ENCODE assay signal across 9 mouse cellular contexts in genomic region chr7:12421741-12422140, GRCm38 (mm10). TPM values are rescaled to one million over a fixed set of nuclear protein-coding genes. Genes with fewer than 3 reads are reported as not detected.
DNase-seq lines count a peak whose midpoint lies in the region; ATAC-seq and TF ChIP-seq lines count a peak whose summit lies in the region.
"Had no signal": no experiment of that assay in that cellular context is flagged by ENCODE, and none has a peak within 500 bp of the region (broad histone marks: within the 10 kb centered on the region; RNA-seq: fewer than 3 reads in every experiment).

No protein-coding gene starts in this region.

- no peak for ATAC-seq in heart, embryonic 12.5 days (ENCODE audit: insufficient number of reproducible peaks, low FRiP score)
- ATAC-seq in forebrain, embryonic 12.5 days (ENCODE audit: low FRiP score), result no peak
- no peak for ATAC-seq in liver, embryonic 13.5 days (ENCODE audit: low read depth)

- no peak for TF ChIP-seq CTCF in ES-Bruce4 (IDR thresholded peaks at IDR 0.05; ENCODE audit: low read depth, low read length)

- H3K4me1 ChIP-seq in heart, embryonic 12.5 days (replicated peaks), result peaks cover 7% of the 10 kb centered on the region; the same call in 1 of the 2 replicates
- no peaks in the 10 kb centered on the region for H3K4me1 ChIP-seq in ES-Bruce4 (ENCODE audit: control insufficient read depth, insufficient read depth, low read length)
- H3K4me1 ChIP-seq in forebrain, embryonic 12.5 days, result peaks cover 9% of the 10 kb centered on the region
- peaks cover 9% of the 10 kb centered on the region for H3K4me1 ChIP-seq in liver, embryonic 13.5 days (replicated peaks)

- no peaks in the 10 kb centered on the region for H3K9me3 ChIP-seq in heart, embryonic 12.5 days (replicated peaks)
- H3K9me3 ChIP-seq in ES-Bruce4 (replicated peaks; ENCODE audit: control insufficient read depth, insufficient read depth, low read length, poor library complexity, severe bottlenecking), result no peaks in the 10 kb centered on the region
- no peaks in the 10 kb centered on the region for H3K9me3 ChIP-seq in forebrain, embryonic 12.5 days
- H3K9me3 ChIP-seq in liver, embryonic 13.5 days (replicated peaks), result no peaks in the 10 kb centered on the region

- no peaks in the 10 kb centered on the region for H3K27me3 ChIP-seq in heart, embryonic 12.5 days (replicated peaks)
- H3K27me3 ChIP-seq in ES-Bruce4 (ENCODE audit: control insufficient read depth, insufficient read depth, low read length, poor library complexity, severe bottlenecking), result no peaks in the 10 kb centered on the region
- no peaks in the 10 kb centered on the region for H3K27me3 ChIP-seq in forebrain, embryonic 12.5 days
- no peaks in the 10 kb centered on the region for H3K27me3 ChIP-seq in liver, embryonic 13.5 days

- H3K4me3 ChIP-seq in heart, embryonic 12.5 days, result peak overlapping the region; percentile 56
- H3K4me3 ChIP-seq in ES-Bruce4 (ENCODE audit: low read depth, low read length), result peak overlapping the region; percentile 98; the same call in 1 of the 2 replicates
- H3K4me3 ChIP-seq in forebrain, embryonic 12.5 days (replicated peaks), result peak overlapping the region; percentile 55
- H3K4me3 ChIP-seq in liver, embryonic 13.5 days (replicated peaks), result peak overlapping the region; percentile 61

- TF ChIP-seq POLR2A in ES-Bruce4 (IDR thresholded peaks at IDR 0.05; ENCODE audit: insufficient read depth, low read length), result no peak

- peaks cover 20% of the 10 kb centered on the region for H3K36me3 ChIP-seq in heart, embryonic 12.5 days
- H3K36me3 ChIP-seq in ES-Bruce4 (ENCODE audit: control insufficient read depth, insufficient read depth, low read length, poor library complexity, severe bottlenecking), result no peaks in the 10 kb centered on the region
- peaks cover 11% of the 10 kb centered on the region for H3K36me3 ChIP-seq in forebrain, embryonic 12.5 days (replicated peaks)
- H3K36me3 ChIP-seq in liver, embryonic 13.5 days, result peaks cover 3% of the 10 kb centered on the region

- no peak for DNase-seq in heart, adult 8-10 months (ENCODE audit: low spot score)
- DNase-seq in liver, embryonic 13.5 days, result no peak
- no peak for DNase-seq in frontal cortex, postnatal 14 days (ENCODE audit: low spot score in 2 of 2)
- no peak for DNase-seq in lung, postnatal 36 days
- no peak for DNase-seq in frontal cortex, postnatal 10 days (ENCODE audit: low spot score in 2 of 2)

- peak overlapping the region; percentile 78 for H3K4me2 ChIP-seq in heart, embryonic 12.5 days
- peak overlapping the region; percentile 67 for H3K4me2 ChIP-seq in forebrain, embryonic 12.5 days
- peak overlapping the region; percentile 70 for H3K4me2 ChIP-seq in liver, embryonic 13.5 days

- 60% methylated on average over 5 of the region's 5 CpGs for WGBS in heart, embryonic 12.5 days
- WGBS in forebrain, embryonic 12.5 days, result 59% methylated on average over 5 of the region's 5 CpGs
- WGBS in liver, embryonic 13.5 days (ENCODE audit: insufficient replicate concordance), result 49% methylated on average over 5 of the region's 5 CpGs

- no peak overlapping the region; the same call in 1 of the 2 replicates for H3K27ac ChIP-seq in heart, embryonic 12.5 days (ENCODE audit: poor library complexity, severe bottlenecking)
- H3K27ac ChIP-seq in ES-Bruce4 (ENCODE audit: insufficient read depth, low read length), result no peak overlapping the region
- H3K27ac ChIP-seq in forebrain, embryonic 12.5 days, result no peak overlapping the region
- H3K27ac ChIP-seq in liver, embryonic 13.5 days, result no peak overlapping the region

- H3K9ac ChIP-seq in heart, embryonic 12.5 days, result peak overlapping the region; percentile 72
- peak overlapping the region; percentile 68 for H3K9ac ChIP-seq in ES-Bruce4 (ENCODE audit: low read depth, poor library complexity, severe bottlenecking)
- H3K9ac ChIP-seq in forebrain, embryonic 12.5 days, result peak overlapping the region; percentile 72
- peak overlapping the region; percentile 71 for H3K9ac ChIP-seq in liver, embryonic 13.5 days

- no peak for TF ChIP-seq EP300 in ES-Bruce4 (IDR thresholded peaks at IDR 0.05; ENCODE audit: insufficient read depth, low read depth, low read length)

RNA-seq across cellular contexts. Expression of gene Zfp551, which starts 0.8 kb away (rescaled TPM):
- 2.7 and 2.8 TPM in 2 replicates for polyA plus RNA-seq in heart, embryonic 12.5 days (2016; fragmentation: Nextera tagmentation; extraction: Ambion mirVana)
- 1 to 10 TPM; 2.3 to 2.8 (median 2.4) TPM for total RNA-seq in heart, adult 8-10 months (2022)
- polyA plus RNA-seq in ES-Bruce4 (2011; ENCODE audit: insufficient read depth, insufficient read length, low read depth, missing spikeins), result 2.4 and 2.5 TPM in 2 replicates
- 4.1 and 5.0 TPM in 2 replicates for polyA plus RNA-seq in forebrain, embryonic 12.5 days (2016; fragmentation: Nextera tagmentation; extraction: Ambion mirVana)
- polyA plus RNA-seq in liver, embryonic 13.5 days (2015; fragmentation: Nextera tagmentation; extraction: Ambion mirVana), result 0.58 and 0.88 TPM in 2 replicates

RNA-seq across cellular contexts. Expression of gene Vmn1r84, which starts 52.7 kb away (rescaled TPM):
- polyA plus RNA-seq in heart, embryonic 12.5 days (2016; fragmentation: Nextera tagmentation; extraction: Ambion mirVana), result not detected in 2 replicates
- total RNA-seq in heart, adult 8-10 months (2022), result not detected
- polyA plus RNA-seq in ES-Bruce4 (2011; ENCODE audit: insufficient read depth, insufficient read length, low read depth, missing spikeins), result not detected in 2 replicates
- not detected in 2 replicates for polyA plus RNA-seq in forebrain, embryonic 12.5 days (2016; fragmentation: Nextera tagmentation; extraction: Ambion mirVana)
- polyA plus RNA-seq in liver, embryonic 13.5 days (2015; fragmentation: Nextera tagmentation; extraction: Ambion mirVana), result not detected in 2 replicates
- total RNA-seq: liver, adult 2 months had no signal
- polyA plus RNA-seq: liver, adult 2 months had no signal

RNA-seq across cellular contexts. Expression of gene Zfp606, which starts 56.4 kb away (rescaled TPM):
- polyA plus RNA-seq in heart, embryonic 12.5 days (2016; fragmentation: Nextera tagmentation; extraction: Ambion mirVana), result 18.2 and 19.6 TPM in 2 replicates
- 1 to 10 TPM; 7.3 to 9.1 (median 8.0) TPM for total RNA-seq in heart, adult 8-10 months (2022)
- polyA plus RNA-seq in ES-Bruce4 (2011; ENCODE audit: insufficient read depth, insufficient read length, low read depth, missing spikeins), result 14.0 and 15.2 TPM in 2 replicates
- 54.7 TPM in 2 replicates for polyA plus RNA-seq in forebrain, embryonic 12.5 days (2016; fragmentation: Nextera tagmentation; extraction: Ambion mirVana)
- 2.8 and 4.6 TPM in 2 replicates for polyA plus RNA-seq in liver, embryonic 13.5 days (2015; fragmentation: Nextera tagmentation; extraction: Ambion mirVana)
